Mouse (Mus musculus): ENCODE results near the gene Scn4a.

Gene Scn4a

GRCm38 (mm10) chr11:106314333-106314812 lies 38.7 kb downstream of the Scn4a start, which contains the start of gene Cd79b:
Gene Cd79b, minus strand, starts transcription at chr11:106314762.
- no peak for DNase-seq (ENCODE audit: low spot score in 2 of 2)

GRCm38 (mm10) chr11:106313533-106313932 lies 39.6 kb downstream of the Scn4a start:
- DNase-seq (ENCODE audit: low spot score in 2 of 2) = peak in 1 of 2 experiments; percentile 26

- no peak for DNase-seq (ENCODE audit: low spot score in 2 of 2)
Measured at GRCm38 (mm10) chr11:106310123-106310522, 43.0 kb downstream of the Scn4a start.

- no peak for DNase-seq (ENCODE audit: low spot score in 2 of 2)
Measured at GRCm38 (mm10) chr11:106308162-106308561, 44.9 kb downstream of the Scn4a start.

GRCm38 (mm10) chr11:106307432-106307831 lies 45.7 kb downstream of the Scn4a start:
- no peak for DNase-seq (ENCODE audit: low spot score in 2 of 2)

- DNase-seq (ENCODE audit: low spot score in 2 of 2) = no peak
Measured at GRCm38 (mm10) chr11:106306758-106307157, 46.3 kb downstream of the Scn4a start.

DNA sequence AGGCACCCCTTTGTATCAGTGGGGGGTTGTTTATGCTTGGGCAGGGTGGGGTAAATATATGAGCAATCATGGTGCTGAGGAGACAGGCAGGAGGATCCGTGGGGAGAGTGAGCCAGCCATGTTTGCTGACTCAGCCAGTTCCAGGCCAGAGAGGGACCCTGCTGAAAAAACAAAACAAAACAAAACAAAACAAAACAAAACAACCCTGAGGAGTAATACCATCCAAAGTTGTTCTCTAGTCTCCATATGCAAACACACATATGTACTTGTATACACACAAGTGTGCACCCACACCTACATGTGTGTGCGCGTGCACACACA lies 47.1 kb downstream of the Scn4a start:
- DNase-seq (ENCODE audit: low spot score in 2 of 2) = no peak

- DNase-seq (ENCODE audit: low spot score in 2 of 2) = no peak
Measured at GRCm38 (mm10) chr11:106305348-106306064, 47.6 kb downstream of the Scn4a start.

GRCm38 (mm10) chr11:106302634-106303033 lies 50.5 kb downstream of the Scn4a start:
- peak; percentile 28 to 38 for DNase-seq (ENCODE audit: low spot score in 2 of 2)

GRCm38 (mm10) chr11:106301765-106302164 lies 51.3 kb downstream of the Scn4a start, which contains the start of gene Gh:
Gene Gh, minus strand, starts transcription at chr11:106301865.
- DNase-seq (ENCODE audit: low spot score in 2 of 2) = no peak

GRCm38 (mm10) chr11:106291861-106292260 lies 61.2 kb downstream of the Scn4a start:
- DNase-seq (ENCODE audit: low spot score in 2 of 2) = no peak

DNA sequence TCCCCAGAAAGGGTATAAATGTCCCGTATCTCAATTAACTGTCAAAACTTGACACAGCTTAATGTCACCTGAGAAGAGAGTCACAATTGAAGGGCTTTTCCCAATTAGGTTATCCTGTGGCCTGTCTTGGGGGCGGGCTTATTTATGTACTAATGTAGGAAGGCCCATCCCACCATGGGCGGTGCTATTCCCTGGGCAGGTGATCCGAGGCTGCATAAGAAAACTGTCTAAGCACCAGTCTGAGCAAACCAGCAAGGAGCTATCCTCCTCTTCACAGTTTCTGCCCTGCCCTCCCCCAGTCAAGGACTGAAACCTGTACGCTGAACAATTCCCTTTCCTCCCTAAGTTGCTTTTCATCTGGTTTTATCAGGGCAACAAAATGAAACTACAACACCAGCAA lies 62.7 kb downstream of the Scn4a start:
- no peak for DNase-seq (ENCODE audit: low spot score in 2 of 2)

DNA sequence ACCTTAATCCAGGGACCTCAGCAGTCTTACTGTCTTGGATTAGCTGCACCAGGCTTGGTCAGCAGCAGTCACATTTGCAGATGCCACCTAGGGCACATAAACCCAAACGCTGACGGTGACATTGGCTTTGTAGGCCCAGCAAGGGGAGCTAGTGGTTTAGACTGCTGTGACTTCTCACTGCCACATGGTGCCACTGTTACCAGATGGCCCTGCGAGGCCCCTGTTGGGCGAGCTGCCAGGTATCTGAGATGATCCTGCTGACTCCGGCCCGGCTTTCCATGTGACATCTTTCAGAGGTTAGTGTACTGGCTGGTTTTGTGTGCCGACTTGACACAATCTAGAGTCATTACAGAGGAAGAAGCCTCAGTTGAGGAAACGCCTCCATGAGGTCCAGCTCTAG lies 63.7 kb downstream of the Scn4a start:
- peak in 1 of 2 experiments; percentile 38 for DNase-seq (ENCODE audit: low spot score in 2 of 2)

GRCm38 (mm10) chr11:106286987-106287386 lies 66.1 kb downstream of the Scn4a start:
- no peak for DNase-seq (ENCODE audit: low spot score in 2 of 2)

DNA sequence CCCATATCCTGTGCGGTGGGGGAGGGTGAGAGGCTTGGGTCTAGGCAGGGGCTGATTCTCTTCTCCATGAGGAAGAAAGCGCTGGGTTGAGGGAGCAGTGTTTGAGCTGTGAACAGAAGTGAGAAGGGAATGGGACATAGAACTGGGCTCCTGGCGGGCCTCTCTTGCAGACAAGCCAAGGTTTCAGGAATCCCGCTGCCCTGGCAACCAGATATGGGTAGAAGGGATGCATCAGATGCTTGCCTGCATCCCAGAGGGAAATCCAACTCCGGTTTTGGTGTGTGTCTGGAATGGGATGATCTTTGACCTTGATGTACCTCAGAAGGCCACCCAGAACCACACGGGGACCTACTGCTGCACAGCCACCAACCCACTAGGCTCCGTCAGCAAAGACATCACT lies 66.9 kb downstream of the Scn4a start:
- no peak for DNase-seq (ENCODE audit: low spot score in 2 of 2)

- no peak for DNase-seq (ENCODE audit: low spot score in 2 of 2)
Measured at GRCm38 (mm10) chr11:106284126-106284525, 69.0 kb downstream of the Scn4a start.

- DNase-seq (ENCODE audit: low spot score in 2 of 2) = no peak
Measured at GRCm38 (mm10) chr11:106283371-106283770, 69.7 kb downstream of the Scn4a start.

- no peak for DNase-seq (ENCODE audit: low spot score in 2 of 2)
Measured at GRCm38 (mm10) chr11:106282452-106282851, 70.6 kb downstream of the Scn4a start.

DNA sequence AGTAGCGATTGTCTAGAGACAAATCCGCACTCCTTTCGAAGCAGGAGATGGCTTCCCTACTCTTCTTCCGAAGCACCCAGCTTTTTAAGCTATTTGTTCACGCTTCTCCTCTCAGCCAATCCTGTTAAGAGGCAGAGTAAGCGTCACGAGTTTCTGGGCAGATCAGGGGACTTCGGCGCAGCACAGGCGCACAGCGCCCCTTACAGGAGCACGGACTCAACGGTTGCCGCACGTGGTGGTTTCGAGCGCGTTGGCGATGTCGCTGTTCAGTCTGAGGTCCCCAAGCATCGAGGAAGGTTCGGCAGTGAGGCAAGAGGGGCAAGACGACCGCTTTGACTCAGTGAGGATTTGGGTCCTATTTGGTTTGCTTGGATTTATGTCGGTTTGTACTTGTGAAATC lies 76.6 kb downstream of the Scn4a start, which contains the start of gene Tcam1:
TSS of gene Tcam1 (plus strand) at position 219 of the 400 bp plus-strand sequence.
- peak; percentile 93 to 95 for DNase-seq (ENCODE audit: low spot score in 2 of 2)

DNA sequence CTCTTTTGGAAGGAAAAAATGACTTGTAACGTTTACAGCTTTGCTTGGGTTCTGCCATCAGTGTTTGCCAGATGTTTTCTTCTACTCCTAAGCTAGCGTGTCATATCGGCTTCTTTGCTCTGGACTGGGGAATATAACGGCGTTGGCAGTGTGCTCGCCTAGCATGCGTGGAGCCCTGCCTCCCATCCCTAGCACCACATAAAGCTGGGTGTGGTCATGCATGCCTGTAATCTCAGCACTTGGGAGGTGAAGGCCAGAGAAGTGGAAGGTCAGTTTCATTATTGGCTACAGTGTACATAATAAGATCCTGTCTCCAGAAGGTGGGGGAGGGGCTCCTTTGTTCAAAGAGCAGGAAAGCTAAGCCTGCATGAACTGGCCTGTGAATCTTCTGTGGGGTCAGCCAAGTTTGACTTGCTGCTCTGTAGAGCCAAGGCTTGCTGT lies 78.1 kb downstream of the Scn4a start:
- DNase-seq (ENCODE audit: low spot score in 2 of 2) = peak in 1 of 2 experiments; percentile 61

DNA sequence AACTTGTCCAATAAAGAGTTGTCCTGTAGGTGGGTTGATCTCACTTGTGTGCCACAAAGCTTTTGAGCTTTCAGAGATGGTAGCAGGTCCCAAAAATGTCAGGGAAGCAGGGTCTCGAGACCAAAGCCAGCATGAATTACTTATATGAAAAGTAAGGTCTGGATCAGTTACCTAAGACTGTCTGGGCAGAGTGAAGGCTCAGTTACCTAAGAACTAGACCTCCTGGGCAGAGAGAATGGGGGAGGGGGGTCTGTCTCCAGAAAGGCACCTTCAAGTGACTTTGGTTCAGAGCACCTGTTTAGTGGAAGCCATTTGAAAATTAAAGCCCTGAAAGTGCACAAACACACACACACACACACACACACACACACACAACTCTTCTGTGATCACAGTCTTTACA lies 78.7 kb downstream of the Scn4a start:
- DNase-seq (ENCODE audit: low spot score in 2 of 2) = no peak

DNA sequence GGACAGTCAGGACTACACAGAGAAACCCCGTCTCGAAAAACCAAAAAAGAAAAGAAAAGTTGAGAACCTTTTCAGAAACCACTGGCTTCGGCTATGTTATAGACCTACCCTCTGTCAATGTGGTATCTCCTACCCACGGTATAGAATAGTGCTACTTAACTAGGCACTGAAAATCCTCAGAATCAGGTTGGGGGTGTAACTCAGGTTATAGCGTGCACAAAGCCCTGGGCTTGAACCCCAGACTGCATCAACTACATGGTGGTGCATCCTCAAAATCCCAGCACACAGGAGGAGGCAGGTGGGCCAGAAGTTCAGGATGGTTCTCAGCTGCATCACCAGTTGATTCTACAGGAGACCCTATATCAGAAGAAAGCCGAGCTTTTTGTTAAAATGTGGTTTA lies 79.3 kb downstream of the Scn4a start:
- no peak for DNase-seq (ENCODE audit: low spot score in 2 of 2)

- no peak for DNase-seq (ENCODE audit: low spot score in 2 of 2)
Measured at GRCm38 (mm10) chr11:106273311-106273684, 79.8 kb downstream of the Scn4a start.
